Mouse (Mus musculus): ENCODE results near the gene Fastkd2. TPM values are rescaled to one million over a fixed set of nuclear protein-coding genes. Genes with fewer than 3 reads are reported as not detected.

Gene Fastkd2
- polyA plus RNA-seq (2015; fragmentation: Illumina TruSeq; extraction: RNeasy Lipid Tissue Mini Kit (QIAGEN cat#74804); ENCODE audit: insufficient read depth, low read depth, low replicate concordance), result 17.2 TPM

DNA sequence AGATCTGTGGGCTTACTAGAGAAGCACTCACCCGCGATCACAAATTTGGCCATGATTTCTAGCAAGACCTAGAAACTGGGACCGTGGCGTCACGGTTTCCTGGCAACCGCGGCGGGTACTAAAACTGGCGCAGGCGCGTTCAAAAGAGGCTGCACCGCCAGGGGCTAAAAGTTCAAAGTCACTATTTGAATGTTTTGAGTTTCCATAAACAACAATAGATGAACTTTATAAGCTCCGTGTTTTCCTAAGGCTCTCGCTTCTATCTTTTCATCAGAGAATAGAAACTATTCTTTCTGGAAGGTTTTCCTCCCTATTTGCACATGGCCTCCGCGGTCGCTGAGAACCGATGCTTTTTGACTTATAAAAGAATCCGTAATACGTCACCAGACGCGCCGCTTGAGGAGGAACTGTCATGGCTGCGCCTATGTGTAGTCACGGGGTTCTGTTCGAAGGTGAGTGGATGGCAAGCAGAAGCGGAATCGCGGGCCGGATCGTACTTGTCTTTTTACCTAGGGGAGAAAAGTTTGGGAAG lies at the start of gene Fastkd2, which contains the start of gene Mdh1b:
Gene Fastkd2, plus strand, starts transcription at position 375 of the 532 bp plus-strand sequence.
Gene Mdh1b, minus strand, starts transcription at position 79 of the 532 bp plus-strand sequence.

GRCm38 (mm10) chr1:63686827-63687226 lies 43.6 kb upstream of the Fastkd2 start, which contains the start of gene Dytn:
Gene Dytn (minus strand): TSS chr1:63686927.

GRCm38 (mm10) chr1:63769167-63769566 lies 38.8 kb downstream of the Fastkd2 start, which contains the start of gene 4933402D24Rik:
Gene 4933402D24Rik (minus strand): TSS chr1:63769267.

Other genes with a start within 250 kb of the Fastkd2 start
- gene Gm39653, start 114.6 kb upstream of the Fastkd2 start, polyA plus RNA-seq (2015; fragmentation: Illumina TruSeq; extraction: RNeasy Lipid Tissue Mini Kit (QIAGEN cat#74804); ENCODE audit: insufficient read depth, low read depth, low replicate concordance), result not detected
- gene Dytn, start 43.7 kb upstream of the Fastkd2 start, polyA plus RNA-seq (2015; fragmentation: Illumina TruSeq; extraction: RNeasy Lipid Tissue Mini Kit (QIAGEN cat#74804); ENCODE audit: insufficient read depth, low read depth, low replicate concordance), result not detected
- not detected for gene Mdh1b, start 296 bp upstream of the Fastkd2 start, polyA plus RNA-seq (2015; fragmentation: Illumina TruSeq; extraction: RNeasy Lipid Tissue Mini Kit (QIAGEN cat#74804); ENCODE audit: insufficient read depth, low read depth, low replicate concordance)
- not detected for gene 4933402D24Rik, start 38.7 kb downstream of the Fastkd2 start, polyA plus RNA-seq (2015; fragmentation: Illumina TruSeq; extraction: RNeasy Lipid Tissue Mini Kit (QIAGEN cat#74804); ENCODE audit: insufficient read depth, low read depth, low replicate concordance)

All from pancreas, adult 10 weeks (tissue).